Mouse (Mus musculus): ENCODE measurements around the gene Cdc14b. TPM values are rescaled to one million over a fixed set of nuclear protein-coding genes. Genes with fewer than 3 reads are reported as not detected.

Gene Cdc14b
- total and polyA plus RNA-seq, 3 experiments, result 8.2 to 8.8 (median 8.7) TPM

GRCm38 (mm10) chr13:64226725-64227124 is 48.4 kb downstream of the Cdc14b start:
- H3K27me3 ChIP-seq (ENCODE audit: control insufficient read depth, insufficient read depth, low read length), result no peaks in the 10 kb centered on the region
- H3K4me3 ChIP-seq, result no peak overlapping the region
- no peak overlapping the region for H3K27ac ChIP-seq
- H3K9ac ChIP-seq (ENCODE audit: low read depth, low read length), result no peak overlapping the region
- intact Hi-C loops (cut with DNase I), result no loop called here
- 95% methylated on average over 4 of the region's 4 CpGs for WGBS
- H3K4me1 ChIP-seq (ENCODE audit: control insufficient read depth, insufficient read depth, low read length), result no peaks in the 10 kb centered on the region
- H3K79me2 ChIP-seq (replicated peaks; ENCODE audit: control insufficient read depth, insufficient read depth, low read length), result no peaks in the 10 kb centered on the region
- H3K36me3 ChIP-seq (ENCODE audit: control insufficient read depth, insufficient read depth, low read length), result no peaks in the 10 kb centered on the region
- TF ChIP-seq CTCF (IDR thresholded peaks at IDR 0.05) (no peak), EP300 (IDR thresholded peaks at IDR 0.05; ENCODE audit: insufficient read depth, low read depth, low read length) (no peak), POLR2A (IDR thresholded peaks at IDR 0.05; ENCODE audit: insufficient read depth, low read depth, low read length) (no peak)
- DNase-seq, result no peak

- H3K79me2 ChIP-seq (replicated peaks; ENCODE audit: control insufficient read depth, insufficient read depth, low read length), result no peaks in the 10 kb centered on the region
- no peaks in the 10 kb centered on the region for H3K27me3 ChIP-seq (ENCODE audit: control insufficient read depth, insufficient read depth, low read length)
- intact Hi-C loops (cut with DNase I), result no loop called here
- no peaks in the 10 kb centered on the region for H3K36me3 ChIP-seq (ENCODE audit: control insufficient read depth, insufficient read depth, low read length)
- no peak overlapping the region for H3K4me3 ChIP-seq
- H3K27ac ChIP-seq, result no peak overlapping the region
- 73% methylated on average over 3 of the region's 3 CpGs for WGBS
- no peaks in the 10 kb centered on the region for H3K4me1 ChIP-seq (ENCODE audit: control insufficient read depth, insufficient read depth, low read length)
- no peak for DNase-seq
- TF ChIP-seq CTCF (IDR thresholded peaks at IDR 0.05) (no peak), EP300 (IDR thresholded peaks at IDR 0.05; ENCODE audit: insufficient read depth, low read depth, low read length) (no peak), POLR2A (IDR thresholded peaks at IDR 0.05; ENCODE audit: insufficient read depth, low read depth, low read length) (no peak)
- H3K9ac ChIP-seq (ENCODE audit: low read depth, low read length), result no peak overlapping the region
Measured at GRCm38 (mm10) chr13:64225738-64226137, 49.4 kb downstream of the Cdc14b start.

DNA sequence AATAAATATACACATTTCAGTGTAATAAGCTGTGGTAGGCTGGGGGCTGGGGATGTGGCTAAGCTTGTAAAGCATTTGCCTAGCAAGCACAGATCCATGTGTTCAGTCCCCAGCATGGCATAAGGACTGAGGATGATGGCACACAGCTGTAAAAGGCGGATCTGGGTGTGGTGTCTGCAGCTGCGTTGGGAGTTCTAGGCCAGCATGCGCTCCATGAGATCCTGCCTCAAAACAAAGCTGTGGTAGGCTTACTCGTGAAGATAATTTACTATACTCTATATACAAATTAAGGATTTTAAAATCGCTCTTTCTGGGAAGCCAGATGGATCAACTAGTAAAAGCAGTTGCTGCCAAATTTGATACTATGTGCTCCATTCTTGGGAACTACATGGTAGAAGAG is 60.2 kb downstream of the Cdc14b start:
- no peaks in the 10 kb centered on the region for H3K79me2 ChIP-seq (replicated peaks; ENCODE audit: control insufficient read depth, insufficient read depth, low read length)
- no peak for DNase-seq
- H3K27ac ChIP-seq, result no peak overlapping the region
- no peaks in the 10 kb centered on the region for H3K27me3 ChIP-seq (ENCODE audit: control insufficient read depth, insufficient read depth, low read length)
- H3K36me3 ChIP-seq (ENCODE audit: control insufficient read depth, insufficient read depth, low read length), result no peaks in the 10 kb centered on the region
- H3K4me1 ChIP-seq (ENCODE audit: control insufficient read depth, insufficient read depth, low read length), result no peaks in the 10 kb centered on the region
- no peak overlapping the region for H3K9ac ChIP-seq (ENCODE audit: low read depth, low read length)
- no peak overlapping the region for H3K4me3 ChIP-seq
- intact Hi-C loops (cut with DNase I), result no loop called here
- WGBS, result 94% methylated on average over 5 of the region's 5 CpGs
- TF ChIP-seq POLR2A (IDR thresholded peaks at IDR 0.05; ENCODE audit: insufficient read depth, low read depth, low read length) (no peak), CTCF (IDR thresholded peaks at IDR 0.05) (no peak), EP300 (IDR thresholded peaks at IDR 0.05; ENCODE audit: insufficient read depth, low read depth, low read length) (no peak)

- TF ChIP-seq CTCF (IDR thresholded peaks at IDR 0.05) (no peak), EP300 (IDR thresholded peaks at IDR 0.05; ENCODE audit: insufficient read depth, low read depth, low read length) (no peak), POLR2A (IDR thresholded peaks at IDR 0.05; ENCODE audit: insufficient read depth, low read depth, low read length) (no peak)
- Histone ChIP-seq H3K79me2 (replicated peaks; ENCODE audit: control insufficient read depth, insufficient read depth, low read length) (no peaks in the 10 kb centered on the region), H3K4me1 (ENCODE audit: control insufficient read depth, insufficient read depth, low read length) (no peaks in the 10 kb centered on the region), H3K27me3 (ENCODE audit: control insufficient read depth, insufficient read depth, low read length) (no peaks in the 10 kb centered on the region), H3K4me3 (no peak overlapping the region), H3K27ac (no peak overlapping the region), H3K9ac (ENCODE audit: low read depth, low read length) (no peak overlapping the region), H3K36me3 (ENCODE audit: control insufficient read depth, insufficient read depth, low read length) (no peaks in the 10 kb centered on the region)
- intact Hi-C loops (cut with DNase I), result no loop called here
- WGBS, result 79% methylated on average over 5 of the region's 5 CpGs
- no peak for DNase-seq
Measured at GRCm38 (mm10) chr13:64211995-64212603, 63.0 kb downstream of the Cdc14b start.

GRCm38 (mm10) chr13:64208146-64208545 is 66.9 kb downstream of the Cdc14b start:
- no peak overlapping the region for H3K9ac ChIP-seq (ENCODE audit: low read depth, low read length)
- intact Hi-C loops (cut with DNase I), result no loop called here
- H3K27me3 ChIP-seq (ENCODE audit: control insufficient read depth, insufficient read depth, low read length), result no peaks in the 10 kb centered on the region
- TF ChIP-seq POLR2A (IDR thresholded peaks at IDR 0.05; ENCODE audit: insufficient read depth, low read depth, low read length) (no peak), EP300 (IDR thresholded peaks at IDR 0.05; ENCODE audit: insufficient read depth, low read depth, low read length) (no peak), CTCF (IDR thresholded peaks at IDR 0.05) (no peak)
- H3K4me1 ChIP-seq (ENCODE audit: control insufficient read depth, insufficient read depth, low read length), result no peaks in the 10 kb centered on the region
- no peak overlapping the region for H3K27ac ChIP-seq
- H3K36me3 ChIP-seq (ENCODE audit: control insufficient read depth, insufficient read depth, low read length), result no peaks in the 10 kb centered on the region
- DNase-seq, result no peak
- H3K79me2 ChIP-seq (replicated peaks; ENCODE audit: control insufficient read depth, insufficient read depth, low read length), result no peaks in the 10 kb centered on the region
- no peak overlapping the region for H3K4me3 ChIP-seq
- whole genome bisulfite sequencing, result 93% methylated on average over 6 of the region's 6 CpGs

DNA sequence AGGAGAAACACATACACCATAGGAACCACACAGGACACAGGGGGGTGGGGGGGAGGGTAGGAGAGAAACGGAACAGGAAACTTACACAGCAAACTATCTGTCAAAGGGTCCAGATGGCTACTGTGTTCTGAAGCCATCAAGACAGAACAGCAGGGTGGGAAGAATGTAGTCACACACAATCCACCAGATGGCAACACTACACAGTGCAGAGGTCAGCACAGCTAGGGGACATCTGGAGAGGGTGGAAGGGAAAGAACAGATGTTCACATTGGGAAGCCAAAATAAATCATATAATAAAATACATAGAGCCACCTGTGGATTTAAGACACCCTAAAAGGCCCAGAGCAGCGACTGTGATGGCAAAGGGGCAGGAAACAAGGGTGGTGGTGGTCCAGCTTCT is 69.9 kb downstream of the Cdc14b start:
- intact Hi-C loops (cut with DNase I), result no loop called here
- TF ChIP-seq CTCF (IDR thresholded peaks at IDR 0.05) (no peak; the same call in 1 of the 2 replicates), EP300 (IDR thresholded peaks at IDR 0.05; ENCODE audit: insufficient read depth, low read depth, low read length) (no peak), POLR2A (IDR thresholded peaks at IDR 0.05; ENCODE audit: insufficient read depth, low read depth, low read length) (no peak)
- 27% methylated on average over 2 of the region's 2 CpGs for WGBS
- DNase-seq, result no peak
- Histone ChIP-seq H3K9ac (ENCODE audit: low read depth, low read length) (no peak overlapping the region), H3K79me2 (replicated peaks; ENCODE audit: control insufficient read depth, insufficient read depth, low read length) (no peaks in the 10 kb centered on the region), H3K4me1 (ENCODE audit: control insufficient read depth, insufficient read depth, low read length) (no peaks in the 10 kb centered on the region), H3K36me3 (ENCODE audit: control insufficient read depth, insufficient read depth, low read length) (no peaks in the 10 kb centered on the region), H3K4me3 (no peak overlapping the region), H3K27ac (no peak overlapping the region), H3K27me3 (ENCODE audit: control insufficient read depth, insufficient read depth, low read length) (no peaks in the 10 kb centered on the region)
